In the genomic region with DNA sequence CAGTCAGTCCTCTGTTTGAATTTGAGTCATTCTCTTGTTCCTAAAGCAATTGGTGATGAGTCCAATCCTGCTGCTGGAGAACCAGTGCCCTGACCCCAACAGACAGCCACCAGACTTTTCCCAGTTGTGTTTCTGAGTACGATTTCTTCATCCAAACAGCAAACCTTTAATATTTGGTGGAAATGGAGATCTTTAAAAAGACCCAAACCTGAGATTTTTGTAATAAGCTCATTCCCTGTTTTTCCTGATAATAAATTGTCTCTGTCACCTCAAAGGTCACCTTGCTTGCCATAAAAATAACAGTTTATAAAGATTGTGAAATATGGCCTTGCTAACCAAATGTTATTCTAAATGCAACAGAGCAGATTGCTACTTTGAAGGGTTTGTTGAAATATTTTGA, we compare ENCODE assay signal across 21 mouse cellular contexts.
DNase-seq lines count a peak whose midpoint lies in the region; ATAC-seq and TF ChIP-seq lines count a peak whose summit lies in the region.
"Had no signal": no experiment of that assay in that cellular context is flagged by ENCODE, and none has a peak within 500 bp of the region (broad histone marks: within the 10 kb centered on the region; RNA-seq: fewer than 3 reads in every experiment).

No protein-coding gene starts in this region.

- no peak for ATAC-seq in heart, embryonic 15.5 days (replicated peaks; ENCODE audit: insufficient number of reproducible peaks, insufficient read depth, low FRiP score, low read depth)
- ATAC-seq in heart, embryonic 12.5 days (ENCODE audit: insufficient number of reproducible peaks, low FRiP score), result no peak
- ATAC-seq in liver, postnatal 0 days, result no peak
- ATAC-seq in liver, embryonic 12.5 days, result no peak
- ATAC-seq in limb, embryonic 15.5 days (ENCODE audit: insufficient number of reproducible peaks, low FRiP score, low TSS enrichment, low read depth), result no peak

- H3K4me1 ChIP-seq in heart, embryonic 15.5 days (replicated peaks), result peaks cover 37% of the 10 kb centered on the region
- H3K4me1 ChIP-seq in heart, embryonic 12.5 days (replicated peaks), result peaks cover 47% of the 10 kb centered on the region
- H3K4me1 ChIP-seq in liver, postnatal 0 days (ENCODE audit: insufficient read depth), result peaks cover 28% of the 10 kb centered on the region
- 0 out of 2 replicates have a peak, but pooled peaks cover 19% of the 10 kb centered on the region for H3K4me1 ChIP-seq in liver, embryonic 12.5 days
- H3K4me1 ChIP-seq in limb, embryonic 15.5 days, result 0 out of 2 replicates have a peak, but pooled peaks cover 16% of the 10 kb centered on the region
- H3K4me1 ChIP-seq: embryonic facial prominence, embryonic 15.5 days had no signal

- H3K4me3 ChIP-seq in heart, embryonic 15.5 days, result no peak overlapping the region
- no peak overlapping the region for H3K4me3 ChIP-seq in heart, embryonic 12.5 days
- no peak overlapping the region for H3K4me3 ChIP-seq in liver, postnatal 0 days (ENCODE audit: low read depth, low read length)
- H3K4me3 ChIP-seq in liver, embryonic 12.5 days, result no peak overlapping the region
- H3K4me3 ChIP-seq in limb, embryonic 15.5 days, result no peak overlapping the region
- H3K4me3 ChIP-seq: embryonic facial prominence, embryonic 15.5 days; forebrain, embryonic 15.5 days; heart, adult 2 months; heart, embryonic 13.5 days; hindbrain, embryonic 13.5 days had no signal

- no peaks in the 10 kb centered on the region for H3K9me3 ChIP-seq in heart, embryonic 15.5 days (replicated peaks)
- peaks cover 5% of the 10 kb centered on the region; the same call in 1 of the 2 replicates for H3K9me3 ChIP-seq in heart, embryonic 12.5 days (replicated peaks)
- H3K9me3 ChIP-seq in liver, postnatal 0 days (ENCODE audit: low read length), result no peaks in the 10 kb centered on the region
- H3K9me3 ChIP-seq in liver, embryonic 12.5 days (replicated peaks), result no peaks in the 10 kb centered on the region
- H3K9me3 ChIP-seq in limb, embryonic 15.5 days, result no peaks in the 10 kb centered on the region
- H3K9me3 ChIP-seq: embryonic facial prominence, embryonic 15.5 days; forebrain, embryonic 15.5 days; heart, embryonic 13.5 days; hindbrain, embryonic 13.5 days had no signal

- 98% methylated on average over 1 of the region's 1 CpGs for WGBS in heart, embryonic 15.5 days
- WGBS in heart, embryonic 12.5 days, result 92% methylated on average over 1 of the region's 1 CpGs
- 63% methylated on average over 1 of the region's 1 CpGs for WGBS in liver, postnatal 0 days (ENCODE audit: insufficient replicate concordance)
- 64% methylated on average over 1 of the region's 1 CpGs for WGBS in liver, embryonic 12.5 days (ENCODE audit: insufficient replicate concordance)
- WGBS in limb, embryonic 15.5 days, result 81% methylated on average over 1 of the region's 1 CpGs

- H3K27ac ChIP-seq in heart, embryonic 15.5 days, result 0 out of 2 replicates have a peak overlapping the region, but pooled peaks have one; percentile 37
- H3K27ac ChIP-seq in heart, embryonic 12.5 days (ENCODE audit: poor library complexity, severe bottlenecking), result no peak overlapping the region
- no peak overlapping the region for H3K27ac ChIP-seq in liver, postnatal 0 days (ENCODE audit: low read depth)
- H3K27ac ChIP-seq in liver, embryonic 12.5 days, result no peak overlapping the region
- H3K27ac ChIP-seq in limb, embryonic 15.5 days, result peak overlapping the region; percentile 39; the same call in 1 of the 2 replicates
- H3K27ac ChIP-seq: embryonic facial prominence, embryonic 15.5 days; forebrain, embryonic 15.5 days; hindbrain, embryonic 13.5 days; hindbrain, postnatal 0 days had no signal

- H3K36me3 ChIP-seq in heart, embryonic 15.5 days, result no peaks in the 10 kb centered on the region
- no peaks in the 10 kb centered on the region for H3K36me3 ChIP-seq in heart, embryonic 12.5 days
- H3K36me3 ChIP-seq in liver, postnatal 0 days (replicated peaks; ENCODE audit: insufficient read depth, low read length), result no peaks in the 10 kb centered on the region
- no peaks in the 10 kb centered on the region for H3K36me3 ChIP-seq in liver, embryonic 12.5 days
- no peaks in the 10 kb centered on the region for H3K36me3 ChIP-seq in limb, embryonic 15.5 days
- H3K36me3 ChIP-seq: embryonic facial prominence, embryonic 15.5 days; forebrain, embryonic 15.5 days; heart, embryonic 13.5 days; hindbrain, embryonic 13.5 days had no signal

- no peak overlapping the region for H3K9ac ChIP-seq in heart, embryonic 15.5 days
- H3K9ac ChIP-seq in heart, embryonic 12.5 days, result no peak overlapping the region
- H3K9ac ChIP-seq in liver, postnatal 0 days (replicated peaks), result no peak overlapping the region
- H3K9ac ChIP-seq in liver, embryonic 12.5 days, result no peak overlapping the region
- no peak overlapping the region for H3K9ac ChIP-seq in limb, embryonic 15.5 days
- H3K9ac ChIP-seq: embryonic facial prominence, embryonic 15.5 days; forebrain, embryonic 15.5 days; heart, embryonic 13.5 days; hindbrain, embryonic 13.5 days had no signal

- H3K27me3 ChIP-seq in heart, embryonic 15.5 days, result no peaks in the 10 kb centered on the region
- no peaks in the 10 kb centered on the region for H3K27me3 ChIP-seq in heart, embryonic 12.5 days (replicated peaks)
- H3K27me3 ChIP-seq in liver, postnatal 0 days (ENCODE audit: insufficient read depth, low read length), result no peaks in the 10 kb centered on the region
- no peaks in the 10 kb centered on the region for H3K27me3 ChIP-seq in liver, embryonic 12.5 days (replicated peaks)
- H3K27me3 ChIP-seq in limb, embryonic 15.5 days, result no peaks in the 10 kb centered on the region
- H3K27me3 ChIP-seq: CH12.LX; embryonic facial prominence, embryonic 15.5 days; forebrain, embryonic 15.5 days; heart, embryonic 13.5 days; Patski had no signal

- TF ChIP-seq EP300 in liver, postnatal 0 days (IDR thresholded peaks at IDR 0.05; ENCODE audit: low read depth), result no peak

- no peak overlapping the region for H3K4me2 ChIP-seq in heart, embryonic 15.5 days
- H3K4me2 ChIP-seq in heart, embryonic 12.5 days, result no peak overlapping the region
- H3K4me2 ChIP-seq in liver, postnatal 0 days (ENCODE audit: low read depth, low read length), result no peak overlapping the region
- H3K4me2 ChIP-seq in liver, embryonic 12.5 days, result no peak overlapping the region
- no peak overlapping the region for H3K4me2 ChIP-seq in limb, embryonic 15.5 days
- H3K4me2 ChIP-seq: embryonic facial prominence, embryonic 15.5 days; forebrain, embryonic 15.5 days; heart, embryonic 13.5 days; hindbrain, embryonic 13.5 days had no signal

- peak; percentile 9 for DNase-seq in liver, postnatal 0 days
- DNase-seq in testis, postnatal 10 days (ENCODE audit: low spot score), result peak; percentile 5
- no peak for DNase-seq in testis, postnatal 14 days (ENCODE audit: low spot score)
- no peak for DNase-seq in right cerebral cortex, postnatal 14 days
- DNase-seq: adrenal gland, adult 2 months; adrenal gland, postnatal 25 days; cerebellum, adult 2 months; embryo, embryonic 11 days; heart, postnatal 14 days had no signal

- TF ChIP-seq CTCF in liver, postnatal 0 days (IDR thresholded peaks at IDR 0.05; ENCODE audit: low read depth), result no peak

Comparison
In these comparisons a context has a peak if more than half of its experiments do, and no peak if none do; other contexts are left out.
1. H3K27ac ChIP-seq: peak in heart, embryonic 15.5 days (single experiment) and limb, embryonic 15.5 days (single experiment); none in heart, embryonic 12.5 days (single experiment), liver, postnatal 0 days (single experiment) and liver, embryonic 12.5 days (single experiment).
2. DNase-seq: peak in liver, postnatal 0 days (single experiment) and testis, postnatal 10 days (single experiment); none in testis, postnatal 14 days (single experiment) and right cerebral cortex, postnatal 14 days (single experiment).